Mouse (Mus musculus): ENCODE results near the gene Bag6. TPM values are rescaled to one million over a fixed set of nuclear protein-coding genes. Genes with fewer than 3 reads are reported as not detected.

Bag6 gene
- total and polyA plus RNA-seq, 3 experiments = 26.0 to 152 (median 73.0) TPM

DNA sequence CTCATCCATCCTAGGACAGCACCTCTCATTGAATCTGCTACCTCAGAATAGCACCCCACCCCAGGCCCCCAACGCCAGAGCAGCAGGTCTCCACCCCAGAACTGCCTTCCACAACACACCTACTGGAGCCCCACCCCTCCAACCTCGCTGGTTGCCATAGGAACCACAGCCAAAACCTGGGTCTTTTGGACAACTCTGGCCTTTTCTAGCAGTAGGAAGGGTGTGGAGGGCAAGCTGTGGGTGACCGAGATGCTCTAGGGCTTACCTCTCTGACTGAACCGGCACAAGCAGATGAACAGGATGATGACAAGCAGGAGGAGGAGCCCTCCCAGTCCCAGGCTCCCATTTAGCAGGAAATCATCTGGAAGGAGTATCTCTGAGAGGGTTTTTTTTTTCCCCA is 51.7 kb downstream of the Bag6 start:
- no peak for DNase-seq (ENCODE audit: extremely low read depth)
- Histone ChIP-seq H3K27ac (ENCODE audit: insufficient read depth, low read depth) (peak overlapping the region; percentile 30; the same call in 1 of the 2 replicates), H3K4me1 (ENCODE audit: control insufficient read depth in 1 of 2, insufficient read depth in 2 of 2) (peaks cover 24 to 71% of the 10 kb centered on the region in 2 experiments), H3K79me2 (replicated peaks; ENCODE audit: control insufficient read depth, extremely low read depth, insufficient read depth, poor library complexity, severe bottlenecking) (no peaks in the 10 kb centered on the region), H3K9ac (ENCODE audit: insufficient read depth, low read depth) (peak overlapping the region; percentile 59), H3K4me2 (ENCODE audit: insufficient read depth, low read depth, poor library complexity, severe bottlenecking) (peak overlapping the region; percentile 81), H3K4me3 (replicated peaks in 1 of 3; ENCODE audit: low read depth in 2 of 3, low read length in 2 of 3, poor library complexity in 1 of 3) (peak overlapping the region in 2 of 3 experiments; percentile 13 to 48), H3K27me3 (replicated peaks) (no peaks in the 10 kb centered on the region), H3K9me3 (replicated peaks; ENCODE audit: low read length) (no peaks in the 10 kb centered on the region), H3K36me3 (replicated peaks in 1 of 2; ENCODE audit: control insufficient read depth in 1 of 2, insufficient read depth in 1 of 2, low read length in 1 of 2) (peaks cover 0 to 11% of the 10 kb centered on the region in 2 experiments)
- in situ Hi-C loops (cut with MboI; ENCODE audit: low pct_ligation_motif_present, low pct_unique_long_range_greater_than_20kb, low sequenced_read_pairs) = no loop called here
- dilution Hi-C loops (cut with MboI; ENCODE audit: extremely low pct_ligation_motif_present, extremely low pct_unique_long_range_greater_than_20kb, low sequenced_read_pairs) = no loop called here
- TF ChIP-seq JUND (conservative IDR thresholded peaks at IDR 0.05; ENCODE audit: low read depth, low read length) (no peak), MXI1 (IDR thresholded peaks at IDR 0.05; ENCODE audit: low read depth, low read length) (no peak)

DNA sequence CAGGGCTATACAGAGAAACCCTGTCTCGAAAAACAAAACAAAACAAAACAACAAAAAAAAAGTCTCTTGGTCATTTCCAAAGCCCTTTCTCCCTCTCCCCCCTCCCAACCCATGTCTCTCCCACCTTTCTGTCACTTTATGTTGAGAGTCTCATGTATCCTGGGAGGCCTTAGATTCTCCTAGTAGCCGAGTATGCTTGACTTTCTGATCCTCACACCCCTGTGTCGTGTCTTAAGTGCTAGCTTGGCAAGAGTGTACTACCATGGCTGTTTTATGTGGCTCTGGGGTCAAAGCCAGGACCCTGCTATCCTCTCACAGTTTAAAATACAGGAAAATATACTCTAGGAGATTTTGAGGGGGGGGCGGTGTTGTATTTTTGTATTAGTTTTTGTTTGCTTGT is 52.4 kb downstream of the Bag6 start:
- Histone ChIP-seq H3K4me3 (replicated peaks in 1 of 3; ENCODE audit: low read depth in 2 of 3, low read length in 2 of 3, poor library complexity in 1 of 3) (no peak overlapping the region), H3K36me3 (replicated peaks in 1 of 2; ENCODE audit: control insufficient read depth in 1 of 2, insufficient read depth in 1 of 2, low read length in 1 of 2) (peaks cover 0 to 11% of the 10 kb centered on the region in 2 experiments), H3K79me2 (replicated peaks; ENCODE audit: control insufficient read depth, extremely low read depth, insufficient read depth, poor library complexity, severe bottlenecking) (no peaks in the 10 kb centered on the region), H3K27me3 (replicated peaks) (no peaks in the 10 kb centered on the region), H3K27ac (ENCODE audit: insufficient read depth, low read depth) (peak overlapping the region; percentile 67; the same call in 1 of the 2 replicates), H3K4me1 (ENCODE audit: control insufficient read depth in 1 of 2, insufficient read depth in 2 of 2) (peaks cover 27 to 71% of the 10 kb centered on the region in 2 experiments), H3K9ac (ENCODE audit: insufficient read depth, low read depth) (no peak overlapping the region), H3K4me2 (ENCODE audit: insufficient read depth, low read depth, poor library complexity, severe bottlenecking) (no peak overlapping the region), H3K9me3 (replicated peaks; ENCODE audit: low read length) (no peaks in the 10 kb centered on the region)
- in situ Hi-C loops (cut with MboI; ENCODE audit: low pct_ligation_motif_present, low pct_unique_long_range_greater_than_20kb, low sequenced_read_pairs) (no loop called here), dilution Hi-C loops (cut with MboI; ENCODE audit: extremely low pct_ligation_motif_present, extremely low pct_unique_long_range_greater_than_20kb, low sequenced_read_pairs) (no loop called here)
- DNase-seq (ENCODE audit: extremely low read depth) = no peak
- TF ChIP-seq JUND (conservative IDR thresholded peaks at IDR 0.05; ENCODE audit: low read depth, low read length) = no peak
- no peak for TF ChIP-seq EP300 (IDR thresholded peaks at IDR 0.05; ENCODE audit: low read length)
- no peak for TF ChIP-seq TCF12 (IDR thresholded peaks at IDR 0.05; ENCODE audit: low read depth, low read length)

DNA sequence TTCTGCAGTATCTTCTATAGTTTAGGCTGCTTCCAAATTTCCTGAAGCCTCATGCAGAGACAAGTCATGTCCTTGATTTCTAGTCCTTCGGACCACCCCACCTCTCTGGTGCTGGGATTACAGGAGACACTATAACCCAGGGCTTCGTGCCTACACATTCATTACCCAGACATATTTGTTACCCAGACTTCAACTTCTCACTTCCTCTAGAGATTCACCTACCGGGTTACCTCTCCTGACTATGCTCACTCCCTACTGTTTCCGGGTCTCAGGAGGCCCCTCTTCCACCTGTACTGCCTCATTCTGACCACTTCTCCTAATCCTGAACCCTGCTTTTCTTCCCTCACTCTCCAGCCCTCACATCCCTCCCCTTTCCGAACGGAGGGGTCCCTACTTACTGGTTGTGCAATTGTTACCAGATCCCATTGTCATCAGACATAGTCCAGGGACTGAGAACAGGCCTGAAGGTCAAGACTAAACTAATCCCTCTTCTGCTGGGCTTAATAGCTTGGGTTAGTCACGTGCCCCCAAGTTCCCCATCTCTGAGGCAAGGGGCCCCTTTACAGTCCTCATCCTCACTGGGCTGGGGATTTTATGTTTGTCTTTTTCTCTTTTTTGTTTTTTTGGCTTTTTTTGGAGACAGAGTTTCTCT is 53.1 kb downstream of the Bag6 start, which contains the start of gene Lst1:
Gene Lst1, minus strand, starts transcription at position 481 of the 652 bp plus-strand sequence.
- Histone ChIP-seq H3K27ac (ENCODE audit: insufficient read depth, low read depth) (peak within 1 kb of the TSS; percentile 71), H3K79me2 (replicated peaks; ENCODE audit: control insufficient read depth, extremely low read depth, insufficient read depth, poor library complexity, severe bottlenecking) (no peaks in the 10 kb centered on the region), H3K9me3 (replicated peaks; ENCODE audit: low read length) (no peaks in the 10 kb centered on the region), H3K4me3 (replicated peaks in 1 of 3; ENCODE audit: low read depth in 2 of 3, low read length in 2 of 3, poor library complexity in 1 of 3) (peak within 1 kb of the TSS in 1 of 3 experiments; percentile 22), H3K4me1 (ENCODE audit: control insufficient read depth in 1 of 2, insufficient read depth in 2 of 2) (peaks cover 30 to 69% of the 10 kb centered on the region in 2 experiments), H3K27me3 (replicated peaks) (no peaks in the 10 kb centered on the region), H3K4me2 (ENCODE audit: insufficient read depth, low read depth, poor library complexity, severe bottlenecking) (peak within 1 kb of the TSS; percentile 51), H3K9ac (ENCODE audit: insufficient read depth, low read depth) (peak within 1 kb of the TSS; percentile 10; the same call in 1 of the 2 replicates), H3K36me3 (replicated peaks in 1 of 2; ENCODE audit: control insufficient read depth in 1 of 2, insufficient read depth in 1 of 2, low read length in 1 of 2) (peaks cover 0 to 11% of the 10 kb centered on the region in 2 experiments)
- dilution Hi-C loops (cut with MboI; ENCODE audit: extremely low pct_ligation_motif_present, extremely low pct_unique_long_range_greater_than_20kb, low sequenced_read_pairs) (no loop called here), in situ Hi-C loops (cut with MboI; ENCODE audit: low pct_ligation_motif_present, low pct_unique_long_range_greater_than_20kb, low sequenced_read_pairs) (no loop called here)
- no peak for DNase-seq (ENCODE audit: extremely low read depth)
- peak; percentile 49 for TF ChIP-seq USF1 (IDR thresholded peaks at IDR 0.05; ENCODE audit: low read depth, low read length)
- TF ChIP-seq MXI1 (IDR thresholded peaks at IDR 0.05; ENCODE audit: low read depth, low read length) = no peak
- TF ChIP-seq KAT2A (IDR thresholded peaks at IDR 0.05; ENCODE audit: insufficient replicate concordance, low read length) = no peak
- TF ChIP-seq UBTF (IDR thresholded peaks at IDR 0.05; ENCODE audit: low read depth, low read length) = no peak
- no peak for TF ChIP-seq NELFE (IDR thresholded peaks at IDR 0.05; ENCODE audit: low read depth, low read length)
- no peak for TF ChIP-seq CHD2 (IDR thresholded peaks at IDR 0.05; ENCODE audit: low read length)
- TF ChIP-seq HCFC1 (IDR thresholded peaks at IDR 0.05; ENCODE audit: low read depth, low read length) = peak; percentile 69
- TF ChIP-seq MAZ (IDR thresholded peaks at IDR 0.05; ENCODE audit: low read depth, low read length) = no peak
- no peak for TF ChIP-seq ETS1 (conservative IDR thresholded peaks at IDR 0.05; ENCODE audit: low read depth, low read length)
- no peak for TF ChIP-seq CHD1 (IDR thresholded peaks at IDR 0.05; ENCODE audit: low read depth, low read length)
- TF ChIP-seq ZNF384 (IDR thresholded peaks at IDR 0.05; ENCODE audit: low read depth, low read length) = peak; percentile 31
- no peak for TF ChIP-seq MAFK (IDR thresholded peaks at IDR 0.05; ENCODE audit: insufficient replicate concordance, low read length)
- TF ChIP-seq JUND (conservative IDR thresholded peaks at IDR 0.05; ENCODE audit: low read depth, low read length) = no peak
- no peak for TF ChIP-seq MAX (IDR thresholded peaks at IDR 0.05; ENCODE audit: low read length)
- no peak for TF ChIP-seq ZMIZ1 (IDR thresholded peaks at IDR 0.05; ENCODE audit: low read depth, low read length)
- TF ChIP-seq JUN (IDR thresholded peaks at IDR 0.05; ENCODE audit: insufficient read depth, low read depth, low read length) = no peak
- peak; percentile 79 for TF ChIP-seq ELF1 (IDR thresholded peaks at IDR 0.05; ENCODE audit: low read depth, low read length)
- TF ChIP-seq POLR2A (IDR thresholded peaks at IDR 0.05; ENCODE audit: low read depth, low read length) = peak; percentile 43
- TF ChIP-seq RAD21 (IDR thresholded peaks at IDR 0.05; ENCODE audit: low read depth, low read length) = no peak
- no peak for TF ChIP-seq RCOR1 (conservative IDR thresholded peaks at IDR 0.05; ENCODE audit: low read depth, low read length)
- TF ChIP-seq GABPA (IDR thresholded peaks at IDR 0.05; ENCODE audit: insufficient replicate concordance, low read depth, low read length) = no peak
- no peak for TF ChIP-seq USF2 (conservative IDR thresholded peaks at IDR 0.05; ENCODE audit: low read depth, low read length)
- peak; percentile 25; the same call in 1 of the 2 replicates for TF ChIP-seq EP300 (IDR thresholded peaks at IDR 0.05; ENCODE audit: low read length)
